Mouse (Mus musculus): ENCODE data around the gene Setd5. TPM values are rescaled to one million over a fixed set of nuclear protein-coding genes. Genes with fewer than 3 reads are reported as not detected.

Gene Setd5
- 100 to 1,000 TPM; 131 TPM for total RNA-seq (2021)
- long read RNA-seq, experiment 1, partial matches to known transcripts = 2 of 5 reads
- long read RNA-seq, experiment 1, other reads (novel, unspliced or antisense) = 1 of 5 reads
- long read RNA-seq, experiment 2, partial matches to known transcripts = 1 of 4 reads
- long read RNA-seq, experiment 2, other reads (novel, unspliced or antisense) = 1 of 4 reads

DNA sequence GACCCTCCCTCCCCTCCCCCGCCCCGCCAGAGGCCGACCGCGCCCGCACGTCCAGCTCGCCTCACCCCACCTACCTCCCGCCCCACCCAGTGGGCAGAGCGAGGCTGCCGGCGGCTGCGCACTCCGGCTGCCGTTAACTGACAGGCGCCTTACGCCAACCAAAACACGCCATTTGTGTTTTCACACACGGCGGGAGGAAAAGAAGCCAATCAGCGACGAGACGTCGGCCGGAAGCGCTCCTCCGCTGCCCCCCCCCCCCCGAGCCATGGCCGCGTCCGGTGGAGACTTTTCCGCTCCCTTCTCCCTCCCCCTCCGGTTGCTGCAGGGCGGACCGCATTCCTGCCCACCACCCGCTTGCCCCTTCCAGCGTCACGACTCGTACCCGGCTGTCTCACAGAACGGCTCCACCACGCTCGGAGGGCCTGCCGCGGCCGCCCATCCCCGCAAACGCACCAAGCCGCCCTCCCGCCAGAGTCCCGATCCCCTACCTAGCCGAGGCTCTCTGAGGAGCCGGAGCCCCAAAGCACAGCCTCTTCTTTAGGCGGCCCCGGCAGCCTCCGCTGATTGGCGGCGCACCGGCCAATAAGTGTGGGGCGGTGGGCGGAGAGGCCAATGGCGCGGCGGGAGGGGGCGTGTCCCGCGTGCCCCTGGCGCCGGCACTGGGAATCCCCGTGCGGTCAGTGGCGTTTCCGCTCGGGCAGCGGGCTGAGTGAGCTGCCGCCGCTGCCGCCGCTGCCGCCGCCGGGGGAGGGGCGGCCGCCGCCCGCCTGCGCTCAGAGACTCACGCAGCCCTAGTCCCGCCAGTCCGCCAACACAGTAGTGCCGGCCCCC, at the start of gene Setd5:
Gene Setd5, plus strand, starts transcription at position 680 of the 831 bp plus-strand sequence.
- DNase-seq (ENCODE audit: low spot score in 2 of 2) = peak; percentile 98 to 99
- intact Hi-C loops (cut with DNase I) = no loop called here

DNA sequence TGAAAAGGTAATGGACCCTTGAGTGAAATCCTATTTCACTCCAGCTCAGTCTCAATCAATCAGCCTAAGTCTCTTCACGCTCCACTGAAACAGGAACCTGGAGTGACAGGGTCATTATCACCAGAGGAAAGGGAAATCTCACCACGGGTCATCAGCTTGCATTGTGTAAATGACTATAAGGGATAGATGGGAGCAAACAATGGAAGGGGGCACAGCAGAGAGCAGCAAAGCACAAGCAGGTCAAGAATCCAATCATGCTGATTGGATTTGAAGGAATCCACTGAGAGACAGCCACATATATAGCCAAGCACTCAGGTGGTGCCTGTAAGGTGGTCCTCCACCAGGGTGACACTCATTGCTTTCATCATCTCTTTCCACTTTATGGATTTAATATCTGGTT, 49.7 kb upstream of the Setd5 start:
- no peak for DNase-seq (ENCODE audit: low spot score in 2 of 2)
- intact Hi-C loops (cut with DNase I) = no loop called here

DNA sequence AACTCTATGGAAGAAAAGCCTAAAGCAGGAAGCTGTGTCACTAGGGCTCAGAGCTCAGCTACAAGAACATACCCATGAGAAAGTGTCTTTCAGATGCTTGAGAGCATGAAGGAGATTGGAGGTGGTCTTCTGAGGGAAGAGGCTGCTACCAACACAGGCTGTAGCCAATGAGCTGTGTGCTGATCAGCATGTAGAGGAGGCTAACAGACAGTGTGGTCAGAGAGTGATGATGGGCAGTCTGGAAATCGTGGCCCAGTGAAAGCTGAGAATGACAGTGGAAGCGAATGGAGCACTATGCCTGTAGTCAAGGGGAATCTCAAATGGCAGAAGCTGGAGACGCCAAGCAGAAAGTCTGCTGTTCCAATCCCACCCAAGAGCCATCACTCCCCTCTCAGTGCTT, 48.2 kb upstream of the Setd5 start:
- intact Hi-C loops (cut with DNase I) = no loop called here

DNA sequence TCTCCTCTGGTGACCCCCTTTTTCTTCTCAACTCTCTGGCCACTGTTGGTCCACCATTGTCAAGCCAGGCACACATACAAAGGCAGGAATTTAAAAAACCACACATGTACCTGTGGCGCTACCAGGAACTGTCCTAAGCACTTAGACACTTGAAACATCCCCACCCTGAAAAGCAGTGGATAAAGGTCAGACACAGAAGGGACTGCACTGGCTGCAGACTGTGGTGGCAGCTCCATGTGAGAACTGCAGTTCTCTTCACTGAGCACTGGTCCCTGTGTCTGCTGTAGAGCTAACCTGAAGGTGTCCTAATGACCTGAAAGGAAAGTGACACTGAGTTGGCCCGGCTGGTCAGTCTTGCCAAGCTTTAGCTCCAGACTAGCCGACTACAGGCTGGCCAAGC, 46.6 kb upstream of the Setd5 start:
- no peak for DNase-seq (ENCODE audit: low spot score in 2 of 2)
- intact Hi-C loops (cut with DNase I) = no loop called here

More for the DNA sequence above, 48.2 kb upstream of the Setd5 start:
- DNase-seq (ENCODE audit: low spot score in 2 of 2) = no peak

DNA sequence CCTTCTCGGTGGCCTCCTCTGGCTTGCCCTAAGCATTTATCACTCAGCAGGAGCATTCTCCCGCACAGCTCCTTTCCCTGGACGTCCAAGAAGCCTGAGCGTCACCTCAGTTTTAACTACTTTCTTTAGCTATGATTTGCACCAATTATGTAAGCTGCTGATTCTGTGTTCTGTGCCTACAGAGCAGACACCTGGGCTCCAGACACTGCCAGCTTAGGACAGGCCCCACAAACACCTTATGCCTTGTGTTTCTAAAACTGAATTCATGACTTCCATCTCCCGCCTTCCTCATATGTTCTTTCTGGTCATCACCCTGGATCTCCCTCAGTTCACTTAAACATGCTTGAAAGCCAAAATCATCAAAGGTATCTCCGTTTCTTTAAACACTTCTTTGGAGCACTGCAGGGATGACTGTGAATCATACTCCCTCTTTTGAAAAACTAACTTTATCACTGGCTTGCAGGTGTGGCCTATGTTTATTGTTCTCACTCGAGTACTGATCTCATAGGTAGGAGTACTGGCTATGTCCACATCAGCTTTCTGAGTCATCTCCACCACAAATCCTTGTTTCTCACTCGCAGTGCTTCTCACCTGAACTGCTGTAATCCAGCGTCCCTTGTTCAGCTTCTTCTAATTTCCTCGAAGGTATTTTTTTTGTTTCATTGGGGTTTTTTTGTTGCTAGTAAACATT, 46.0 kb upstream of the Setd5 start:
- DNase-seq (ENCODE audit: low spot score in 2 of 2) = no peak
- intact Hi-C loops (cut with DNase I) = no loop called here

DNA sequence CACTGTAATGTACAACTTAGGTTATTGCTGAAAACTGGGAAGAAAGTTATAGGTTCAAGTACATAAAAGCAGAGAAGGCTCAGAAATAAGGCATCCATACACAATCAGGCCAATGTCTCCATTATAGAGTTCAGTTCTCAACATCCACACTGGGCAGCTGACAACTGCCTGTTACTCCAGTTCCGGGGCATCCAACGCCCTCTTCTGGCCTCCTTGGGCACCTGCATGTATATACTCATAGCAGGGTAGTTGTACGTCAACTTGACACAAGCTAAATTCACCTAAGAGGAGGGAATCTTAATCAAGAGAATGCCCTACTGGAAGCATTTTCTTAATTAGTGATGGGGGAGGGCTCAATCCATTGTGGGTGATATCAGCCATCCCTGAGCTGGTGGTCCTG, 45.0 kb upstream of the Setd5 start:
- no peak for DNase-seq (ENCODE audit: low spot score in 2 of 2)
- intact Hi-C loops (cut with DNase I) = no loop called here

DNA sequence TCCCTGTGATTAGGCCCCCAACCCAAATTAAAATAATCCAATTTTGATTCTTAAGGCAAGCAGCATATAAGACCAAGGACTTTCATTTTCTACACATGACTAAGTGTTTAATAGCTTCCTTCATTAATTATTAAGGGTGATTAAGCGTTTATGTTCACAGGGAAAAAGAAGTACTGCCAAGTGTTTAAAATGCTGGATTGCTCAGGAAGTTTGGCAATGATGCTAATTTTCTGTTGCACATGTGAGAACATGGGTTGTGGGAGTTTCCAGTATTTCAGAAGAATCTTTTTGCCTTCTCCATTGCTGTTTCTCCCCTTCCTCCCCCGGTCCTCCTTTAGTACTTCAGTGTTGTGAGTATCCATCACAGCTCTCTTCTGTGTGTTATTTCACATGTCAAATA, 44.0 kb upstream of the Setd5 start:
- no peak for DNase-seq (ENCODE audit: low spot score in 2 of 2)
- intact Hi-C loops (cut with DNase I) = no loop called here

DNA sequence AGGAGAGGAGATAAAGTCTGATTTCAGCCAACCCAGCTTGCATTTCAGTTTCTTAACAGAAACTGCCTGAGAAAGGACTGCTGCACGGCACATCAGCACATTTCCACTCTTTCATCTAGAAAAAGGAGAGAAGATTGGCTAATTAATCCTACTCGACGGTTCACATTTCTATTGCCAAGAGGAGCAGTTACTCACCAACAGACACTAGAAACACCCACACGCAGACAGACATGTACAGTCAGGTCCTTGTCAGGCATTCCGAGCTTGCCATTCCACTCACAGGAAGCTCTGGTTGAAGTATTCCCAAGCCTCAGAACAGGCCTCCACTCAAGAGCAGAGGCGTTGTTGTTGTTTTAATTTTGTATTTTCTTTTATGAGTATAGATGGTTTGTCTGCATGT, 42.7 kb upstream of the Setd5 start:
- DNase-seq (ENCODE audit: low spot score in 2 of 2) = no peak
- intact Hi-C loops (cut with DNase I) = no loop called here

DNA sequence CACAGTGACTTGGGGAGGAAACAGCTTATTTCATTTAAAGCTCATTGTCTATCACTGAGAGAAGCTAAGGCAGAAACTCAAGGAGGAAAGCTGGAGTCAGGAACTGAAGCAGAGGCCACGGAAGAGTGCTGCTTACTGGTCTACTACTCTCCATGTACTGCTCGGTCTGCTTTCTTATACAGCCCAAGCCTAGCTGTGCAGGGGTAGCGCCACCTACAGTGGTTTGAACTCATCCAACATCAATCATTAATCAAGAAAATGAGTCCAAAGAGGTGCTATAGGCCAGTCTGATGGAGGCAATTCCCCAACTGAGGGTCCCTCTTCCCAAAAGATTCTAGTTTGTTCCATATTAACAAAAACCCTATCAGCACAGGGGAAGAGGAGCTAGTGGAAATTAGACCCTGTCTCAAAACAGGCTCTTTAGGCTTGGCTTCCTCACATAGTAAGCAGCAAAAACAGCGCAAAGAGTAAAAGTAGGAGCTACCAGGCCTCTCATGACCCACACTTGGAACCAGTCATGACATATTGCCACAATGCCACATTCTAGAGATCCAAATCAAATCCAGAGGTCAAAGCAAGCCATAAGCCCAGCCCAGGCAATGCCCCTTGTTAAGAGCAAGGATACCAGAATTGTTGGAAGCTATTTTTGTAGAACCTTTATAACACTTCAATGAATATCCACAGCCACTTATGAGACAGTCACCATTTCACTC, 40.5 kb upstream of the Setd5 start:
- intact Hi-C loops (cut with DNase I) = no loop called here

DNA sequence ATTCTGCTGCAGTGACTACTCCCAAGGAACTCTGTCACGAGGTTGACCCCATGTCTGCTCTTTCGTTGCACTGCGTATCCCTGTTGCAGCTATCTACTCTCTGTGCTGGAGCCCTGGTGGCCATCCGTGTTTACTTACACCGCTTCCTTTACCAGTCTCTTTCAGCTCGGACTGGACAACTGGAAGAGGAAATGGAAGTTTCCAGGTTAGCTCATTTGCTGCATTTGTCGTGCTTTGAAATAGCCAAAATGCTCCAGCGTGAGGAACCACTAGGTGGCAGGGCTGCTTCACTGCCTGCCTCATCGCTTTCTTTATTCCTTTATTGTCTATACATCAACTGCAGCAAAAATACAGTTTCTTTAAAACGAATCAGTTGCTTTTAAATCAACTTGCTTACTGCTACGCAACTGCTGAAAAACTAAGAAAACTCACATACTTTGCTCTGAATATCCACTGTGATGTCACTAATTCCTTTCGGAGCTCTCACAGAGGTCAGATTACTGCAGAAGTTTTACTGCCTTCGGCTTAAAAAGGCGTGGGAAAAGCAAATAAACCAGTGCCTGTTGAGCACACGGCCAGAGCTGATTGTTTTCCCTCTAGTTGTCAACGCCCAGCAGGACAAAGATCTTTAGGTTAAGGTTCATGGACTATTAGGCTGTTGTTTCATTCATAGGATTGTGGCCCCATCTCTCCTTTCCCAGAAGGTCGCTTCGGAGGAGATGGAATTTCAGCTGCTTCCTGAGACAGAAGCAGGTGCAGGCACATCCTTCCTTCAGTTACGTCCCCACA, 39.0 kb upstream of the Setd5 start:
- intact Hi-C loops (cut with DNase I) = no loop called here
- peak; percentile 74 to 78 for DNase-seq (ENCODE audit: low spot score in 2 of 2)

More for the DNA sequence above, 40.5 kb upstream of the Setd5 start:
- no peak for DNase-seq (ENCODE audit: low spot score in 2 of 2)

DNA sequence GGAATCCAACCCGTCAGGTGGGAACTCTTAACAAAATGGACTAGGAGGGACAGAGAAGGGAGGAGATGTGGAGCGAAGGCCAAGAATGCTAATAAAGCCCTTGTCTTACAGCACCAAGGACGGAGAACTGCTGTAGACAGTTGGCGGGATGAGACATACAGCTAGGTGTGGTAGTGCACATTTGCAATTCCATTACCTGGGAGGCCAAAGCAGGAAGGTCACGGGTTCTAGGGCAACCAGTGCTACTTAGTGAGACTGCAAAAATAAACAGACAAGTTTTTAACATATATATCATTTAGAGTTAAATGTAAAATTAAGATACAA, 38.5 kb upstream of the Setd5 start:
- intact Hi-C loops (cut with DNase I) = no loop called here

DNA sequence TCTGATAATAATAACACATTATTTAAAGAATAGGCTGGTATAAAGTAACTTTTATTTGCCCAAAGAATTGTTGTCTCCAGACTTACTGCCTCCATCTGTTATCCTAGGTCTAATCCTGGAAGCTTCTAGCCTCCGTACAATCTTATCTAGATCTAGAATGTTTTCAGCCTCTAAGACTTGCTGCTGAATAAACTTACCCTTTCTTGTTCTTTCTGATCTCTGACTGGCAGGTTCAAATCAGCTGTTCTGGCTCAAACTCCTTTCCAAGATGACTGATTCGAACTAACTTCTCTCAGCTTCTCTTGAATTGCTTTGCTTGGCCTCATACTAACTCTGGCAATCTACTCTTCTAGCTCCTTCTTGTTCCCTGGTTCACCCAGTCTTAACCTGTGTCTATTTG, 36.8 kb upstream of the Setd5 start:
- intact Hi-C loops (cut with DNase I) = no loop called here
- DNase-seq (ENCODE audit: low spot score in 2 of 2) = no peak

More for the DNA sequence above, 38.5 kb upstream of the Setd5 start:
- no peak for DNase-seq (ENCODE audit: low spot score in 2 of 2)

DNA sequence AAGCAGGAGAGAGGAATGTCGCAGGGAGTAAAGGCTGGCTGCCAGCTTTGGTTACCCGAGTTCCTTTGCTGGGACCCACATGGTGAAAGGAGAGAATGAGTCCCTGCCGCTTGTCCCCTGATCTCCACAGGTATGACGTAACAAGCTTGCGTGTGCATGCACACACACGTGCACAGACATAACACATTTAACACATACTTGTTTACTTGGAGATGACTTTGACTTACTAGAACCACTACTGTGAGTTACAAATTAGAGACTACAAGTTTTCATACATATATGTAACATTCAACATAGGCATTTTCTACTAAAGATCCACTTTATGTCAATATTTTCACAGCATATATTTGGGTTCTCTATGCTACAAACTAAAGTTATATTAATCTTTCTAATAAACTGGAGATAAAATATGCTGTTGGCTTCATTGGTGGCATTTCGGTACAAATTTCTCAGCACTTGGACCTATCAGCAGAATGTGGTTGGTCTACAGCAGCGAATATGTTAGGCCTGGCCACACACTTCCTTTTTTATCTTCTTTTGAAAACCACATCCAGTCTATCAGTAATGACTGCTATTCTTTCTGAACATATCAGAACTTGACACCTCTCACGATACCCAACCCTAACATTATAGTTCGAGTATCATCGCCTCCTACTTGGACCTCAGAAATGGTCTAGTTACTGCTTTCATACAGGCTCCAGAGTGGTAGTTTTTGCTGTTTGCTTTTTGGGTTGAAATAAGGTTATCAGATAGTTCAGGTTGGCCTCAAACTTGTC, 35.8 kb upstream of the Setd5 start:
- intact Hi-C loops (cut with DNase I) = no loop called here
- no peak for DNase-seq (ENCODE audit: low spot score in 2 of 2)

DNA sequence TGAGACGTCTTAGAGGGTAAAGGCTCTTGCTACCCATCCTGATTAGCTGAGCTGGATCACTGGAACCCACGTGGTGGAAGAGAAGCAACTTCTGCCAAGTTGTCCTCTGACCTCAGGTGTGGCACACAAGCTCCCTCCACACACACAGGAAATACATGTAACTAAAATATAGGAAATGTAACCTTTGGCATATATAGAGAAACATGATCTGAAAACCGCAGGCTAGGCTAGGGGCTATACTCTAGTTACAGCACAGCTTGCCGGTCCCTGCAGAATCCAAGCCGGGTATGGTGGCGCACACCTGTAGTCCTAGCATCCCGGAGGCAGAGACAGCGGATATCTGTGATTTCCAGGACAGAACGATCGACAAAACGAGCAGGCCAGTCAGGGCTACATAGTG, 31.6 kb upstream of the Setd5 start:
- DNase-seq (ENCODE audit: low spot score in 2 of 2) = no peak
- intact Hi-C loops (cut with DNase I) = loop anchor here (5.0 kb wide), 1 partner anchor 267 kb away; no protein-coding TSS in a partner anchor

DNA sequence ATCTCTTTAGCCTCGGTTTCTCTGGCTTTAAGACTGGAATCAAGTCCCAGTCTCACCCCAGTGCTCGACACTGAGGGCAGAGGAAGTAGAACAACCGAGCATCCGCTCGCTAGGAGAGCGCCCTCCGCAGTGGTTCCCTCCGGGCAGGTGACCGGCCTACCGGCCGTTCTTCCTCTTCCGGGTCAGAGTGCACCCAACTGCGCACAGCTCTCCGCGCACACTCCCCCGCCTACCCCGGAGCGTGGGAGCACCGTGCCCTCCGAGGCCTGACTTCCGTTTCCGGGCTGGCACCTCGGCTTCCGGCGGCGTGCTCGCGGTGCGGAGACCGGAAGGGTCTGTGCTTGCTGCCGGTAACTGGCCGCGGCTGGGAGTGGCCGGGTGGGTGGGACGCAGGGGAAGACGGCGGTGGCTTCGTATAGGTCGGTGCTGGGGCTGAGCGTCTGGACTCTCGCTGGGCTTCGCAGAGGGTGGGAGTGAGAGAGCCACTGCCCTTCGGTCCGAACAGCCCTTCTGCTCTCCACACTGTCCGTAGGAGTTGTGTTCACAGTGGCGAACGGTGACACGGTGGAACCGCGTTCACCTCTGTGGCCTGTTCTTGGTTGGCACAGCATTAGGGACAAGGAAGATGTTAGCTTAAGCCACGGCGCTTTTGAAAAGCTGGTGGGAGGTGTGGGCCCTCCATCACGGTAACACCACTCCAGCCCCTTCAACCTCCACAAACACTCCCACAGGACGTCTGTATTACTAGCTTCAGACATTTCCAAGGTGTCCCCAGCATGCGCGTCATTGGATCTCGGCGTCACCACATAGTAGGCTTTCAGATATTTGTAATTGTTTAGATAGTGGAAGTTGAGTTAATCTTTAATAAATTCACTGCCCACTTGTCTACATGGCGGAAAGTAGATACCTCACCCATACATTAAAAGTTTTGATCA, 30.9 kb upstream of the Setd5 start, which contains the start of gene Thumpd3:
Gene Thumpd3, plus strand, starts transcription at position 185 of the 935 bp plus-strand sequence.
- intact Hi-C loops (cut with DNase I) = loop anchor here (5.0 kb wide), 1 partner anchor 266 kb away; no protein-coding TSS in a partner anchor

DNA sequence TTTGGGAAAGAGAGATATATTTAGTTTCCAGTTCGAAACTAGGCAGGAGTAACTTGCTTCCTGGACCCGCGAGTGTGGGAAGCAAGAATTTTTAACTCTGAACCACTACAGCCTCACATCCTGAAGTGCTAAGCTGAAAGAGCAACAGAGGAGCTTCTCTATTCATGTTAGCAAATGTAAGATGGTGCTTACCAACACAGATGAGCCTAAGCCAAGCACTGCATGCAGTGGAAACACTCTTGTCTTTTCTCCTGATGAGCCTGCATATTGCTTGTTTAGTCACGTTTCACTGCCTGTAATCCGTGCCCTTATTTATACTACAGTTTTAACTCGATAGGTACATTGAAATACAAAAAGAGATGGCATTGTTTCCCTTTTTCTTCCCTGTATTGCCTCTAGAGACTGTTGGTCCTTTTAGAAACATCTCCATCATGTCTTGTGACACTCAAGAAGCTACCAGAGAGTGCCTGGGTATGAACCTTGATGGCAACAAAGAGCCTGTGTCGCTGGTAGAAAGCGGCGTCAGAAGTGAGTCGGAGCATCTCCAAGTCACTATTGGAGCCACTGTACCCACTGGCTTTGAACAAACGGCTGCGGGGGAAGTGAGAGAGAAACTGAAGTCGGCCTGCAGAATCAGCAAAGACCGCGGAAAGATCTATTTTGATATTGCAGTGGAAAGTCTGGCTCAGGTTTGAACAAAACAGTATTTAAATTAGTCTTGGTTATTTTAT, 30.0 kb upstream of the Setd5 start:
- intact Hi-C loops (cut with DNase I) = loop anchor here (5.0 kb wide), 1 partner anchor 265 kb away; no protein-coding TSS in a partner anchor
- no peak for DNase-seq (ENCODE audit: low spot score in 2 of 2)

More for the DNA sequence above, 30.9 kb upstream of the Setd5 start, which contains the start of gene Thumpd3:
- DNase-seq (ENCODE audit: low spot score in 2 of 2) = peak; percentile 98
